Mouse (Mus musculus) CH12.LX (cell line): ENCODE measurements around the gene Rbpjl.

Experiments
- MXI1 ChIP-seq: IDR thresholded peaks from 2 replicates; pipeline ENCODE4 v1.6.1; 2011; ENCODE audit warnings: mild to moderate bottlenecking, low read depth, low read length, improper control_type of control experiment
- NELFE ChIP-seq: IDR thresholded peaks from 2 replicates; pipeline ENCODE4 v1.6.1; 2011; ENCODE audit warnings: low read depth, low read length, improper control_type of control experiment
- NRF1 ChIP-seq: IDR thresholded peaks from 2 replicates; pipeline ENCODE4 v1.6.1; 2014; ENCODE audit warnings: low read depth, mild to moderate bottlenecking, inconsistent platforms, low read length, improper control_type of control experiment, moderate library complexity
- POLR2A ChIP-seq: IDR thresholded peaks from 2 replicates; pipeline ENCODE4 v1.6.1; 2011; ENCODE audit warnings: low read depth, mild to moderate bottlenecking, improper control_type of control experiment, low read length
- ZC3H11A ChIP-seq: IDR thresholded peaks from 2 replicates; pipeline ENCODE4 v1.6.1; 2012; ENCODE audit warnings: low read depth, mild to moderate bottlenecking, inconsistent platforms, low read length, improper control_type of control experiment
- ZNF384 ChIP-seq: IDR thresholded peaks from 2 replicates; pipeline ENCODE4 v1.6.1; 2012; ENCODE audit warnings: low read depth, low read length, improper control_type of control experiment, inconsistent platforms

GRCm38 (mm10) chr2:164426121-164426520 lies 23.2 kb downstream of the Rbpjl start:
- TF ChIP-seq NELFE (no peak), POLR2A (no peak), MXI1 (no peak), ZC3H11A (no peak), NRF1 (no peak), ZNF384 (no peak)
